Mouse (Mus musculus): ENCODE measurements around the gene Mturn.
A peak's percentile ranks its signal among the peaks of the same experiment; 100 is the strongest.

The Mturn gene

GRCm38 (mm10) chr6:54680891-54681745, at the start of gene Mturn:
Mturn (plus strand) TSS chr6:54681624.
- DNase-seq (ENCODE audit: extremely low read depth, low read depth, low spot score) = no peak

GRCm38 (mm10) chr6:54639877-54640276, 41.5 kb upstream of the Mturn start:
- no peak for DNase-seq (ENCODE audit: extremely low read depth, low read depth, low spot score)

- no peak for DNase-seq (ENCODE audit: extremely low read depth, low read depth, low spot score)
Measured at GRCm38 (mm10) chr6:54641953-54642352, 39.5 kb upstream of the Mturn start.

GRCm38 (mm10) chr6:54643181-54643580, 38.2 kb upstream of the Mturn start:
- no peak for DNase-seq (ENCODE audit: extremely low read depth, low read depth, low spot score)

DNA sequence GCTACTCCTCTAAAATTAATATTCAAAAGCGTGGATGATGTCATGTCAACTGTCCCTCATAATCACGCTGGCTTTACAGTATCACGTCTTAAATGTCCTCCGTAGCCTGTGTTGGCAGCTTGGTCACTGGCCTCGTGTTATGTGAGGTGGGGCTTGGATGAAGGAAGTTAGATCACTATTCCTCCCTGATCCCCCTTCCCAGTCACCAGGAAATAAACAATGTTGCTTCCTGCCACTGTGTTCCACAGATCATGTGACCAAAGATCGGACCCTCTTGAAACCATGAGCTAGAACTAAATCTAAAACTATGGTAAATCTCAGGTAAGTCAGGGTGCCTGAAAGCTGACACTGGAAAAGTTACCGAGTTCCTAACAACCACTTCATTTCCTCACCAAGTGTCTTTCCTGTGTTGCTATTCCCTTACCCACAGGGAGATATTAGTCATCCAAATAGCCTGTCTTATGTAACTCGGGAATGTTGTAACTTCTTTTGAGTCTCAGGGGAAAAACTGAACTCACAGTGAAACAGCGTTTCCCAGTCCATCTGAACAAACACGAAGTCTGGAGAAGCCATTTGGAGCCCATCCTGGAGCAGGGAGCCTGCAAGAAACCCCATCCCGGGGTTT, 25.8 kb upstream of the Mturn start:
- peak; percentile 50 for DNase-seq (ENCODE audit: extremely low read depth, low read depth, low spot score)

DNA sequence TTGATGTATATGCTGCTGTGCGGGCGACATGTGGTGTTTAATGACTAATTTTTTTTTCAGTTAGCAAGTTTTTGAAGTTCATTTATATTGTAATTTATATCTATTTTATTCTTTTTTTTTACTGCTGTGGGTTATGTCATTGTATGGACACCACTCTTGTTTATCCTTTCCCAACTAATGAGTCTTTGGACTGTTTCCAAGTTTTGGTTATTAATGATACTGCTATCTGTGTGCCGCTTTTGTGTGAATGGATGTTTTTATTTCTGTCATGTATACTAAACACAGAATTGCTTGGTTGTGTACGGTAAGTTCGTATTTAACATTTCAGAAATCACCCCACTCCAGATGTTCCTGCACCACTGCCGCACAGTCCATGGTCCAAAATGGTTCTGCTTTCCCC, 23.6 kb upstream of the Mturn start:
- no peak for DNase-seq (ENCODE audit: extremely low read depth, low read depth, low spot score)

GRCm38 (mm10) chr6:54669868-54670267, 11.6 kb upstream of the Mturn start:
- DNase-seq (ENCODE audit: extremely low read depth, low read depth, low spot score) = no peak

DNA sequence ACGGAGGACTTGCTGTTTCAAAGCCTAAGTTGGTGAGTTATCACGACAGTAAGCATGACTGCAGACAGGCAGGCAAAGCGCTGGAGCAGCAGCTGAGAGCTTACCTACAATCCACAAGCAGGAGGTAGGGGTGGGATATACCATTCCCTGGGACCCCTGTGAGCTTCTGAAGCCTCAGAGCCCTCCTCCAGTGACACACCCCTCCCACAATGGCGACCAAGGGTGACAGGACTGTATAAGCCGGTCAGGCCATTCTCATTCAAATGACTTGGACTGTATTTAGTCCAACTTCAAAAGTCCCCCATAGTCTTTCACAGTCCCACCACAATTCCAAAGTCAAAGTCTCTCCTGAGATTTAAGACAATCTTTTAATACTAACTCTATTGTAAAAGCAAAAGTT, 8.5 kb upstream of the Mturn start:
- no peak for DNase-seq (ENCODE audit: extremely low read depth, low read depth, low spot score)

GRCm38 (mm10) chr6:54679686-54680085, 1.7 kb upstream of the Mturn start:
- no peak for DNase-seq (ENCODE audit: extremely low read depth, low read depth, low spot score)

- no peak for DNase-seq (ENCODE audit: extremely low read depth, low read depth, low spot score)
Measured at GRCm38 (mm10) chr6:54681746-54682428, 463 bp downstream of the Mturn start.

GRCm38 (mm10) chr6:54684085-54684484, 2.7 kb downstream of the Mturn start:
- no peak for DNase-seq (ENCODE audit: extremely low read depth, low read depth, low spot score)

GRCm38 (mm10) chr6:54685103-54685502, 3.7 kb downstream of the Mturn start:
- DNase-seq (ENCODE audit: extremely low read depth, low read depth, low spot score) = no peak

GRCm38 (mm10) chr6:54685716-54686395, 4.4 kb downstream of the Mturn start:
- no peak for DNase-seq (ENCODE audit: extremely low read depth, low read depth, low spot score)

- no peak for DNase-seq (ENCODE audit: extremely low read depth, low read depth, low spot score)
Measured at GRCm38 (mm10) chr6:54686946-54687737, 5.7 kb downstream of the Mturn start.

GRCm38 (mm10) chr6:54688467-54689323, 7.3 kb downstream of the Mturn start:
- DNase-seq (ENCODE audit: extremely low read depth, low read depth, low spot score) = no peak

GRCm38 (mm10) chr6:54689686-54690085, 8.3 kb downstream of the Mturn start:
- no peak for DNase-seq (ENCODE audit: extremely low read depth, low read depth, low spot score)

GRCm38 (mm10) chr6:54690838-54691237, 9.4 kb downstream of the Mturn start:
- DNase-seq (ENCODE audit: extremely low read depth, low read depth, low spot score) = no peak

DNA sequence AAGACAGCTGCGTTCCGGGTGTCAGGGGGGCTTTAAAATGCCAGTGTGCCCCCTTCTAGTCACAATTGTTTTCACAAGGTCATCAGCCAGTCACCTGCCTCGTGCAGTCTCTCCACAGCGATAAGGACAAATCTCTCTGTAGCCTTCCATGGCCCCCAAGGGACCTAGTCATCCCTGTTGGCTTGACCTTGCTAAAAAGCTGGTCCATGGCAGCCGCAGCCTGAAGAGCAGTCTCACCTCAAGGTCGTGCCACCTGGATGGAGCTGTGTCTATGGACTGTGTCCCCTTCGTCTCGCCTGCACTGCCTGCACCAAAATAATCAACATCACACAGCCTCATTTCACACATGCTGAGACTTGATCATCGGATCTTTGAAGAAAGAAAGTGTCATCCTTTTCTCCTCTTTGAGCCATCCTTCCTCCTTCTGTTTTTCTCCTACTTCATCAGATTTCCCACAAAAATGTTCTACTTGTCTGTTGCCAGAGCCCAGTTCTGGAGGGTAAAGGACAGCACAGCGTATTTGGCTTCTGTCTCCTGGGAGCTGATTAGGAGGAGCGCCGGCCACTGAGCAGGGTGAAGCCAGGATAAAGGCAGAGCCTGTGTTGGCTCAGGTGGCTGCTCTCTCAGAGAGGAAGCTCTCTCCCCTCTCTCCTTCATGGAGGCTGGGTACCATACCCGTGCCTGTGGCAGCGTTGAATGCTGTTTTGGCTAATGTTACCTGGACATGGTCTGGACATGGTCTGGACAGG, 10.1 kb downstream of the Mturn start:
- no peak for DNase-seq (ENCODE audit: extremely low read depth, low read depth, low spot score)

DNA sequence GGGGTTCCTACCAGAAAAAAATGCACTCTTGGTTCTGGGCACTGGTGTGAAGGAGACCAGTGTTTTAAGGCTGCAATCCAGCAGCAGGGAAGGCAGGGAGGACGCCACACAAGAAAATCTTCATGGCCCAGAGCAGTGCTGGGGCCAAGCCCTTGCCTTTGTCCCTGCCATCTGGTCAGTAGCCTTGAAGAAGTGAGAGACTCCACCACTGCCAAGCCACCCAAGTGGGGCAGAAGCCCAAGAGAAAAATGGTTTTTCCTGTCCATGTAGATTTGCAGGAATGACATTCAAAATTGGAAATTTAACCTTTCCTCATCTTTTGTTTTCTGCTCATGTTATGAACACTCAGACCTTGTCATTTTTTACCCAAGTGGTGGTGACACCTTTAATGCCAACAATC, 10.8 kb downstream of the Mturn start:
- DNase-seq (ENCODE audit: extremely low read depth, low read depth, low spot score) = no peak
